Mouse (Mus musculus) left cerebral cortex, postnatal 10 days (tissue): ENCODE data around the gene Gm28047. TPM values are rescaled to one million over a fixed set of nuclear protein-coding genes. Genes with fewer than 3 reads are reported as not detected.

ENCODE experiments used
- DNase-seq, 2 experiments: peaks; one replicate each; pipeline ENCODE4 v3.0.0; 2021 to 2022; ENCODE audit warnings: low spot score in 2 of 2, mixed read lengths in 1 of 2; ENCODE audit errors: extremely low spot score in 1 of 2
- intact Hi-C: fragments of 180-260 bp; cut with DNase I; formaldehyde crosslinking; loops from one replicate; pipeline ENCODE4 v1.15.1; 2025
- total RNA-seq, 2 experiments: library from RNA; stranded (reverse); gene quantifications; 2 replicates each; pipeline ENCODE4 v1.2.3; 2021

The Gm28047 gene
- total RNA-seq, 2 experiments from 2014 or later = 1.2 TPM; not detected in 1

- no peak for DNase-seq
- intact Hi-C loops = no loop called here
Measured at GRCm38 (mm10) chr15:102567849-102568248, 57.0 kb downstream of the Gm28047 start.

- intact Hi-C loops = no loop called here
- DNase-seq = no peak
Measured at GRCm38 (mm10) chr15:102563681-102564080, 61.2 kb downstream of the Gm28047 start.

GRCm38 (mm10) chr15:102563061-102563460, 61.8 kb downstream of the Gm28047 start:
- intact Hi-C loops = no loop called here
- DNase-seq = no peak

- intact Hi-C loops = no loop called here
Measured at GRCm38 (mm10) chr15:102562491-102562890, 62.4 kb downstream of the Gm28047 start.

GRCm38 (mm10) chr15:102557580-102557979, 67.3 kb downstream of the Gm28047 start:
- no peak for DNase-seq
- intact Hi-C loops = no loop called here

More at GRCm38 (mm10) chr15:102562491-102562890, 62.4 kb downstream of the Gm28047 start:
- DNase-seq = no peak

GRCm38 (mm10) chr15:102555581-102555980, 69.3 kb downstream of the Gm28047 start:
- DNase-seq = no peak
- intact Hi-C loops = no loop called here

GRCm38 (mm10) chr15:102552599-102552998, 72.3 kb downstream of the Gm28047 start:
- no peak for DNase-seq
- intact Hi-C loops = no loop called here

GRCm38 (mm10) chr15:102547478-102547877, 77.4 kb downstream of the Gm28047 start:
- intact Hi-C loops = loop anchor here (10.0 kb wide), 1 partner anchor 117 kb away; no protein-coding TSS in a partner anchor
- DNase-seq = no peak

- intact Hi-C loops = loop anchor here (10.0 kb wide), 1 partner anchor 118 kb away; no protein-coding TSS in a partner anchor
Measured at GRCm38 (mm10) chr15:102546677-102547427, 78.0 kb downstream of the Gm28047 start.

GRCm38 (mm10) chr15:102546246-102546645, 78.6 kb downstream of the Gm28047 start:
- no peak for DNase-seq
- intact Hi-C loops = loop anchor here (10.0 kb wide), 1 partner anchor 119 kb away; no protein-coding TSS in a partner anchor

More at GRCm38 (mm10) chr15:102546677-102547427, 78.0 kb downstream of the Gm28047 start:
- peak; percentile 77 to 85 for DNase-seq

- intact Hi-C loops = loop anchor here (10.0 kb wide), 1 partner anchor 120 kb away; no protein-coding TSS in a partner anchor
- DNase-seq = no peak
Measured at GRCm38 (mm10) chr15:102544801-102545200, 80.1 kb downstream of the Gm28047 start.

GRCm38 (mm10) chr15:102533926-102534325, 90.9 kb downstream of the Gm28047 start:
- no peak for DNase-seq
- intact Hi-C loops = no loop called here

GRCm38 (mm10) chr15:102532106-102532900, 92.6 kb downstream of the Gm28047 start:
- intact Hi-C loops = no loop called here
- DNase-seq = no peak

GRCm38 (mm10) chr15:102531586-102531985, 93.3 kb downstream of the Gm28047 start:
- intact Hi-C loops = no loop called here
- no peak for DNase-seq

GRCm38 (mm10) chr15:102530566-102530965, 94.3 kb downstream of the Gm28047 start:
- DNase-seq = no peak
- intact Hi-C loops = no loop called here

- DNase-seq = no peak
- intact Hi-C loops = no loop called here
Measured at GRCm38 (mm10) chr15:102528396-102528795, 96.5 kb downstream of the Gm28047 start.

GRCm38 (mm10) chr15:102527936-102528335, 96.9 kb downstream of the Gm28047 start:
- DNase-seq = no peak
- intact Hi-C loops = no loop called here

- DNase-seq = no peak
- intact Hi-C loops = no loop called here
Measured at GRCm38 (mm10) chr15:102526111-102527002, 98.5 kb downstream of the Gm28047 start.
